Mouse (Mus musculus): ENCODE results near the gene Pld1. TPM values are rescaled to one million over a fixed set of nuclear protein-coding genes. Genes with fewer than 3 reads are reported as not detected.

The Pld1 gene
- 10 to 100 TPM in 1 of 4 experiments, 1 to 10 TPM in 3; 7.5 to 12.2 (median 8.6) TPM for total RNA-seq (2022)

DNA sequence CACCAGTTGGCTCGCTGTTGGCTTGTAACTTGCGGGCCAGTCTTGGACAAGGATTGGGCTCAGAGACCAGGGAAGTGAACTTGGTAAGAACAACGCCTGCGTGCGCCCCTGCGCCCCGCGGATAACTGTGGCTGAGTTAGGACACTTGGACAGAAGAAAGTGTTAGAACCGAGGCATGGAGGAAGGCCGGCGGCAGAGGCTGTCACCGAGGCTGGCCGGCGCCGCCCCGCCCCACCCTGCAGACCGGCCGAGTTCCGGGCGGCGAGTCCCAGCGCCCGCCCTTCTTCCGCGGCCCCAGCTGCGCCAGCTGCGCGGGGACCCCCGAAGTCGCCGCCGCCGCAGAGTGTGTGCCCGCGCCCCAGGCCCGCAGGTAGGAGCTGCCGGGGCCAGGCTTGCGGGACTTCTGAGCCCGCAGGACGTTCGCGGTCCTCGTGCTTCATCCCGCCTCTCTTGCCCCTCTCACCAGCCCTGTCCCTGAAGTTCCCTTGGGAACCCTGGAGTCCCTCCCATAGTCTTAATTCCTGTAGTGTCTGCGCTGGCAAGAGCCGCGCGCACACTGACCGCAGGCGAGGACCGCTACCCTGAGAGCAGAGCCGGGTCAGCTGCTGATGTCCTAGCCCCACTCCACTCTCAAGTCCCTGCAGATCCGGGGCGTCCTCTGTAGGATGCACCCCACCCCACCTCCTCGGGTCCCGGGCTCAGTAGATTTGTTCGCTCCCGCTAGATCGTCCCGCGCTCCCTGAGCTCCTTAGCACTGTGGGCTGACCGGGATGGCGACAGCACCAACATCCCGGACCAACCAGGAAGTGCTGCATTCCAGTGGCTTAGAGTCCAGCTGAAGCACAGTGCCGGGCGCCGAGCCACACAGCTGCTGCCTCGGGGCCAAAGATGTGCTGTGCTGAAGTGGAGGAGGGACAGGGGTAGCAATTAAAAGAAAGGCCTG is at the start of gene Pld1:
TSS of gene Pld1 (plus strand) at position 315 of the 943 bp plus-strand sequence.
- peak; percentile 36 to 55 for DNase-seq (ENCODE audit: low spot score in 2 of 2)

DNA sequence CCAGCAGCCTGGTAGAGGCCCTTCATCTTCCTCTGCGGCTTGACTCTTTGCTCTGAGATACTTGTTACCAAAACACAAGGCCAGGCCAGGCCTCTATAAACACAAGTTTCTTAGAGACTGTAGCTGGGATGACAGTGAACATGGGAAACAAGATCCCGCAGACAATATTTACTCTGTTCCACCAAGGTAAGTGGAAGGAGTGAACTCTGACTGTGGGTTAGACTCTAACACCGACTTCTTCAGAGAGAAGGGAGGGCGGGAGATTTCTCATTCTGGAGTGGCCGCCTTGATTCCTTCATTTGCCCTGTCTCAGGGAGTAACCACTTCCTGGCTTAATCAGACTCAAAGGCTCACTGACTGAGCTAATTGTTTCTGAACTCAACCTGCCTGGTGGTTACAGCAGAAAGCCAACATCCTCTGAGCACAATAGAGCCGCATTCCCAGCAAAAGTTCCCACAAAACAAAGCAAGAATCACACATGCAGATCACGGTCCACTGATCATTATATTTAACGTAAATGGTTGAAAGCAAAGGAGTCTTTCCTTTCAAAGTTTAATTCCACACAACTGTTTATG is 42.1 kb upstream of the Pld1 start, which contains the start of gene Tmem212:
TSS of gene Tmem212 (minus strand) at position 51 of the 575 bp plus-strand sequence.
- DNase-seq (ENCODE audit: low spot score in 2 of 2): no peak

DNA sequence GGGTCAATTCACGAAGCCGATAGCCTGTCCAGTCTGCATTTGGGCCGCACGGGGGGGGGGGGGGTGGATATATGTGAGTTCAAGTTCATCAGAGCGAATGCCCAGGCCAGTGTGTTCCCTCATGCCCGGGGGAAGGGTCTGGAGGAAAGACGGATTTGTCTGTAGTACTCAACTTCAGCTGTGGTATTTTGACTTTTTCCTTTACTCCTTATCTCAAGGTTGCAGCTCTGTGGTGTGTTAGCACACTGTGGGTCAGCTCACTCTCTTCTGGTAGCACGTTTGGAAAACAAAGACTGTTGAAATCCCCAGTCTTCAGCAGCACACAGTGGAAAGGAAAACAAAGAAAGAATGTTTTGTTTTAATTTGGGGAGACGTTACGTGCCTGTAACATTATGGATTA is 40.3 kb upstream of the Pld1 start:
- DNase-seq (ENCODE audit: low spot score in 2 of 2): no peak

DNA sequence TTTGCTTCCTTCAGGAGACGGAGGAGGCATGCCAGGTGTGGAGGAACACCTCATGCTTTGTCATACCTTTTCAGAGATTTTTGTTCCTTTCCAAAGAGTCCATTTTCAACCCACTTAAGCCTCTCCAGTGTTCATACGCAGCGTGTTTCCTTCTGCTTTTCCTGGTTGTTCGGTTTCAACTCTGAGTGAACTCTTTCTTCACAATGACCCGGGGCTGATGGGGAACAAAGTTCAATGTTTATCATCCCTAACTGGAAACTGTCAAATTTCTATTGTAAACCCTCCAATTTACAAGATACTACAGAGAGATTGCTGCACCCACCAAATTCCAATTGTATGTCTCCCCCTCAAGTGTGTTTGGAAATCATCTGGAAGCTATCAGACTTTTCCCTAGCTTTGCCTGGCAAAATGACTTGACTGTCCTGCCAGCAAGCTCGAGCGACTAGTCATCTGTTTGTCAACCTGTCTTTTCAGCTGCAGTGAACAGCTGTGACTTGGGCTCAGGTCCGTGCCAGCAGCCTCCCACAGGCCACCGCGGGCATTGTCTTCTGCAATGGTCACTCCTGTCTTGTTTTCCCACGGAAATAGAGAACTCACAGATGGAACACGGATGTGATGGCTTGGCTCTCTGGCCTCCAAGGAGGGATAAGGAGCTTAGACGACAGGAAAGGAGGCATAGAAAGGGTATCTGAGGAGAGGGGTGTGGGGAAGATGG is 39.3 kb upstream of the Pld1 start:
- no peak for DNase-seq (ENCODE audit: low spot score in 2 of 2)

DNA sequence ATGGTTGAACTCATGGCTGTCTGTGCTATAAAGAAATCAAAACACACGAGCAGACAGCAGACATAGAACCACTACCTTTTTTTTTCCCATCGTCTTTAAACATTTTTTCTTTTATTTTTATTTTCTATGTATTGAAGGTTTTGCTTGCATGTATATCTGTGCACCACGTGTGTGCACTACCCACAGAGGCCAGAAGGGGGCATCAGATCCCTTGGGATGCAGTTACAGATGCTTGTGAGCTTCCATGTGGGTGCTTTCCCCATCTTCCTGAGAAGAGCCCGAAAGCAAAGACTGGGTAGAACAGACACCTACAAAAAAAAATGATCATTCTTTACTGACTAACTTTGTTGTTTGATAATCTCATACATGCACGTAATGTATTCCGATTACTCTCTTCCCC is 36.6 kb upstream of the Pld1 start:
- no peak for DNase-seq (ENCODE audit: low spot score in 2 of 2)

DNA sequence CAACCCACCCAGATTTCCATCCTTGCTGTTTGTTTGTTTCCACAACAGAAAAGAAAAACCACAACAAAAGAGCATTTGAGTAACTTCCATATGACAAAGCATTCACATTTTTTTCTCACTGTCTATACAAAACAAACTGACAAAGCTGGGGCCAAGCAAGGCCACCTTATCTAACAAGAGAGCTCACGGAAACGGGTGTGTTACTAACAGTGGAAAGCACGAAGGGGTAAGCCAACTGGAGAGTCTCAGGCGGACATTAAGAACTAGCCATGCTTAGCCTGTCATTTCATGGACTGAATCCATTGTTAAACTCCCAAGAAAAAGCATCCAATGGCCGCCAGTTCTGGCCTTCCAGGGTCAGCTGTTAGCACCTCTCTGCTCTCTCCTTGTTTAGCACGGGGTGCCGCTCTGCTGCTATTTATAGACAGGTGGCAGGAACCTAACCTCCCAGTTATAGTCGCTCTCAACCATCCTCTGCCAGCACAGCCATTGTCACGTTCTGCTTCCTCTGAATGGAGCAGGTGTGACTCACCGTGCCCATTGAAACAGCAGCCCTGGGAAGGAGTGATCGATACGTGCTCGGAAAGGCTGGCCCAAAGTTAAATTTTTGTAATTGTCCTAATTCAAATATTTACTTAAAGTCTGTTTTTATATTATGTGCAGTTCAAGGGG is 33.7 kb upstream of the Pld1 start:
- no peak for DNase-seq (ENCODE audit: low spot score in 2 of 2)

DNA sequence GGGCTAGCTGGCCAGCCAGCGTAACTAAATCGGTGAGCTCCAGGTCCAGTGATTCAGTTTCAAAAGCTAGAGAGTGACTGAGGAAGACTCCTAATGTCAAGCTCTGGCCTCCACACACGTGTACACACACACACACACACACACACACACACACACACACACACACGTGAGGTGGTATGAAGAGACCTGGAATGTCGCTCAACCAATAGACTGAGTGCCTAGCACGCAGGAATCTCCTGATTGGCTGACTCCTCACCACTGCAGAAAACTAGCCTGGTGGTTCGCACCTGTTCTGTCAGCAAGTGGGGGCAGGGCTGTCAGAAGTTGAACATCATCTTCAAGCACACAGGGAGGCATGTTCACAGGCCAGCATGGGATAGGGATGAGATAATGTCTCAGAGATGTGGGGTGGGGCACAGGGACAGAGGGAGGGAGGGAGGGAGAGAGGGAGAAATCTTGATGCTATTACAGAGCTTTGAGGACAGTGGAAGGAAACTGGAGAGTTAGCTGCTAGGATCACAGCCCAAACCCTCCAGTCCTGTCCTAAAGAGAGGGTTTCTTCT is 31.8 kb upstream of the Pld1 start:
- DNase-seq (ENCODE audit: low spot score in 2 of 2): no peak

DNA sequence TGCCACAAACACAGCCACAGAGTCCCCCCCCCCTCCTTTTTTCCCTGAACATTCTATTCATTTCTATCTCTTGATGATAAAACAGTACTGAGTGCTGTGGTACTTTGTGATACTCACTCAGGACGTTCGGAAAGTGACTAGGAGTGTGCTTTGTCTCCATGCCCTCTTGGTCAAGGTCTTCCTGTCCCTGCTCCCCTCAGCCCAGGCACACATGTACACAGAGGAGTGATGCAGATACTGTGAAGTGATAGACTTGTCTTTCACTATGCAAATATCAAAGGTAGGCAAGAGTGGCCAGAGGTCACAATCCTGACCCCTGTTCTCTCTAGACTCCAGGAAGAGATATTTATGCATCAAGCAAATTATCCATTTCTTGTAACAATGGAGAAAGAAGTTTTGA is 31.2 kb upstream of the Pld1 start:
- no peak for DNase-seq (ENCODE audit: low spot score in 2 of 2)

DNA sequence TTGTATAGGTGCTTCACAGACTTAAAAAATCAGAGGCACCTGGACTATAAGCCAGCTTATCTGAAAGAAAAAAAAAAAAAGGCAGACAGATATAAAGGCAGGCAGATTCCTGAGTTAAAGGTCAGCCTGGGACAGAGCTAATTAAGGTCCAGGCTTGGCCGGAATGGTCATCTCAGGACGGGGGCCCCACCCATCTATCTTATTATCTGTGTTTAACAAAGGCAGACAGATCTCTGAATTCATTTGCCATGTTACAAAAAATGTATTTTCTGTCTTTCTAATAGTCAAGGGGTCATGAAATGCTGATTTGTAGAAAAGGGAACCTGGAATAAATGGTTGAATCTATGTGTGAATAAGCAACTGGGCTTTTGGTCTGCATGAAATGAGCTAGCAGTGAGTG is 30.2 kb upstream of the Pld1 start:
- no peak for DNase-seq (ENCODE audit: low spot score in 2 of 2)

DNA sequence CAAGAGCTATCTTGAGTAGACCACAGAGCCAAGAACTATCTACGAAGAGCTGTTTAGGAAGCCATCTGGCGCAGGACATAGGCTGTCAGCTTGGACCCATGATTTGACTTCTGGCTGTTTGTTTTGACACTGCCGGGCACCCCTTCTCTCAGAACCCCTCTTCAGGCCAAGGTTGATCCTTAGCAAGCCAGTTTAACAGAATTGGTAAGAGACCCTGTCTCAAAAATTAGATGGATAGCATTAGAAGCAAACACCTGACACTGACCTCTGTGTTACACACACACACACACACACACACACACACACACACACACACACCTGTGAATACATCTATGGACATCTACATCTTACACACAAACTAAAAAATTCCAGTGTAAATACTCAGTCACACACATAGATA is 29.5 kb upstream of the Pld1 start:
- DNase-seq (ENCODE audit: low spot score in 2 of 2): no peak

DNA sequence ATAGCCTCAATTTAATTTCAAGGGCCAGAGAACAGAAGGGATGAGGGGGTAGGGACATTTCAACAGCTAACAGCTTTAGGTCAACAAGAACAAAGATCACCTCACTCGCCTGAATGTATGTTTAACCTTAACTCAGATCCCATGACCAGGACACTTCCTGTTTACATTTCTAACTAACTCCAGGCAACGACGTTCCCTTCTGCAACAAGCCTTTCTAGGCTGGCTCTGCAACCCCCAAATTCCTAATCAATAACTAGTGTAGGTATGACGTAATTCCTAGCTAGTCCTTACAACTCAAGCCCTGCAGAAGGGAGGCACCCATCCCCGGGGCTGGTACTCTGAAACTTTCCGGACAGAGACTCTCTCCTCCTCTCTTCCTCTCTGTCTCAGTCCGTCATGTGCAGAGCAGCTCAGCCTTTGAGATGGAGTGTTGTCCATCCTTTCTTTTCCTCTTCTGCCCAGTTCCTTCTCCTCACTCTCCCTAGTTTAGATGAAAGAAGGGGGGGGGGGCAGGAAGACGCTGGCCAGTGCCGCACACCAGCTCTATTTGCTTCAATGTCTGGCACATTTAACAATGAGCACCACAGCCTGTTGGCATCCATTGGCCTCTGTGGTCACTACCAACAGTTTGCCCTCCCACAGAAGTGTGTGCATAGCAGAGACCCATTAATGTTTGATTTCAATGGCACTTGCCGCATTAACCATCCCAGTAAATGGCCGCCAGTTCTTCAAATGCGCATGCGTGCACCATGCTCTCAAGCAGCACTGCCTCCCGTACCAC is 19.6 kb upstream of the Pld1 start:
- DNase-seq (ENCODE audit: low spot score in 2 of 2): no peak

DNA sequence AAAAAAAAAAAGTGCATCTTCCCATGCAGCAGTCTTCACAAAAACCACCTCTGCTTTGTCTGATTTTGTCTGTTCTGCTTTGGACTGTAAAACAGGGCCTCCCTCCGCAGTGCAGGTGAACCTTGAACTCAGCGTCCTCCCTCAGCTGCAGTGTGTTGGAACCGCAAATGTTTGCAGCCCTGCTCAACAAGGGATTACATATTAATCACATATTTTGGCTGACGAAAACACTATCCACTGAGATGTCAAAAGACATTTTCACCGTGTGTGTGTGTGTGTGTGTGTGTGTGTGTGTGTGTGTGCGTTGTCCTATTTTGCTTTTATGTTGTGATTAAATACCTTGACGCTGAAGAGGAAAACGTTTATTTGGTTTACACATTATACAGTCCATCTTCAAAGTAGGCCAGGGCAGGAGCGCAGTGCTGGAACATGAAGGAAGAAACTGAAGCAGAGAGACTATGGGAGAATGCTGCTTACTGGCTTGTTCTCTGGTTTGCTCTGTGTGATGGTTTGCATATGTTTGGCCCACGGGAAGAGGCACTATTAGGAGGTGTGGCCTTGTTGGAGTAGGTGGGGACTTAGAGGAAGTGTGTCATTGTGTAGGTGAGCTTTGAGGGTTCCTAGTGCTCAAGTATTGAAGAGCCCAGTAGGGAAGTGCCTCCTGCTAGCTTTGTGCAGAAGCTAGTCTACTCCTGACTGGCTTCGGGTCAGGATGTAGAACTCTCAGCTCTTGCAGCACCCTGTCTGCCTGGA is 17.1 kb upstream of the Pld1 start:
- DNase-seq (ENCODE audit: low spot score in 2 of 2): no peak

DNA sequence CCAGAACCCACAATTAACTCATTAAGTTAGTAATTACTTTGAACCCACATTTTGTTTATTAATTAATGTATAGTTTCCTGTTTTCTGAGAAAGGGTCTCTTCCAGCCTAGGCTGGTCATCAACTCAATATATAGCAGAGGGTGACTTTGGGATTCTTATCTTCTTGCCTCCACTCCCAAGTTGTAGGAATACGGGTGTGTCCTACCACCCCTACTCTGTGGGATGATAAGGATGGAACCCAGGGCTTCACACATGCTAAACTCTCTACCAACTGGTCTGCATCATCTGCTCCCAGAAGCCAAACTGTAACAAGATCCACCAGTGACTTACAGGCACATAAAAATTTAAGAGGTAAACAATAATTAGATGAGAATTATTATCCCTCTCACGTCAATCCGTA is 14.5 kb upstream of the Pld1 start:
- no peak for DNase-seq (ENCODE audit: low spot score in 2 of 2)

DNA sequence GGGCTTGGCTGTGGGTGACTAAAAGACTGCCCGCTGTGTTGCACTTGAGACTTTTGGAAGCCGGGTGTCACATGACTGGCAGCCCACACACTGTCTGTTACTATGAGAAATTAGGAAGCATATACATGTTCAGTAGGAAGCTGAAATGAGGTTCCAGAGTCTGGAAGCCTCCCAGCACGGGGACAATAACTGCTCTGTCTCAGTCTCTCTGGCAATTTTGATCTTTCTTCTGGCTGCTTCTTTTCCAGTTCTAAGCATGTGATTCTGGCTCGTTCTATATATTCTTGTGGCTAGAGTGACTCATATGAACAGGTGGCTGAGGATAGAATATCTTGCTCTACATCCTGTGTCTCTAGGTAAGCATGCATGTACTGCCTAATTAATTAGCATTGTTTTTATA is 9.3 kb upstream of the Pld1 start:
- DNase-seq (ENCODE audit: low spot score in 2 of 2): peak in 1 of 2 experiments; percentile 34

DNA sequence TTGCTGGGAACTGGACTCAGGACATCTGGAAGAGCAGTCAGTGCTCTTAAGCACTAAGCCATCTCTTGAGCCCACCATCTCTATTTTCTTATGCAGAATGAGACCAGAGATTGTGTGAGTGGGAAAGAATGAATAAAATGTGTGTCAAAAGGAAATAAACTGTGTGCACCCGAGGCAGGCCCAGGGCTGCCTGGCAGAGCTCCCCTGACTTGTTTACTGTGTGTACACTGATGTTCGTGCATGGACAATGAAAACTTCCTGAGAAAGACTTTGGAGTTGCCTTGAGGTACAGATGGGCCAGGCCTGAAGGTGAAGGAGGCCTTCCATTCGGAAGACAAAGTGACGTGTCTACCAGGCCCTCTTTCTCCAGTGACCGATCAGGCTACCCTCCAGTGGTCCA is 6.1 kb upstream of the Pld1 start:
- no peak for DNase-seq (ENCODE audit: low spot score in 2 of 2)

DNA sequence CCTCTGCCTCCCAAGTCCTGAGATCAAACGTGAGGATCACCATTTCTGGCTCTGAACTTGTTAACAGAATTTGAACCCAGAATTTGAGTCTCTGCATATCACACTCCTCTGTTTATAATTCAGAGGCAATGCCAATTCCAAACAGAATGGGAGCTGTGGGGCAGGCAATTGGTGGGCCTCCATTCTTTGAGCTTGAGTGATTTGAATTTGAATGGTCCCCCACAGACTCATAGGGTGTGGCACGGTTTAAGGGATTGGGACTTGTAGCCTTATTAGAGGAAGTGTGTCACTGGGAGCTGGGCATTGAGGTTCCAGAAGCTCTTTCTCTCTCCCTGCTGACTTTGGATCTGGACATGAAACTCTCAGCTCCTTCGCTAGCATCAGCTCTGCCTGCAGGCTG is 2.9 kb upstream of the Pld1 start:
- DNase-seq (ENCODE audit: low spot score in 2 of 2): no peak

DNA sequence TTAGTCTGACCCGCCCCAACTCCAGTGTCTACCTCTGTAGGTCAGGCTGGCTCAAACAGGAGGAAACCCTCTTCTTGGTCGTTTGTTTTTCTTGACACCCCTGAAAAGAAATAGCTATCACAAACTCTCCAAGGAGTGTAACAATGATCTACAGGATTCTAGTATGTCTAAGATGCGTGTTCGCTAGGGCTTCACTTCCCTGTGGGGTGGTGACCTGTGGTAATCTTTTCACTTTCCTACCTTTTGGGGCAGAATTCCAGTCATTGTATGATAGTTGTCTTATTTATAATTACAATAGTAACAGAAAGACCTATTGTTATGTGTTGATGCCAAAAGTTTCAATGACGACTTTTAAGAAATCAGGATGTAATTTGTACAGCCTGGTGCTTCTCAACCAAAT is 1.8 kb upstream of the Pld1 start:
- no peak for DNase-seq (ENCODE audit: low spot score in 2 of 2)

DNA sequence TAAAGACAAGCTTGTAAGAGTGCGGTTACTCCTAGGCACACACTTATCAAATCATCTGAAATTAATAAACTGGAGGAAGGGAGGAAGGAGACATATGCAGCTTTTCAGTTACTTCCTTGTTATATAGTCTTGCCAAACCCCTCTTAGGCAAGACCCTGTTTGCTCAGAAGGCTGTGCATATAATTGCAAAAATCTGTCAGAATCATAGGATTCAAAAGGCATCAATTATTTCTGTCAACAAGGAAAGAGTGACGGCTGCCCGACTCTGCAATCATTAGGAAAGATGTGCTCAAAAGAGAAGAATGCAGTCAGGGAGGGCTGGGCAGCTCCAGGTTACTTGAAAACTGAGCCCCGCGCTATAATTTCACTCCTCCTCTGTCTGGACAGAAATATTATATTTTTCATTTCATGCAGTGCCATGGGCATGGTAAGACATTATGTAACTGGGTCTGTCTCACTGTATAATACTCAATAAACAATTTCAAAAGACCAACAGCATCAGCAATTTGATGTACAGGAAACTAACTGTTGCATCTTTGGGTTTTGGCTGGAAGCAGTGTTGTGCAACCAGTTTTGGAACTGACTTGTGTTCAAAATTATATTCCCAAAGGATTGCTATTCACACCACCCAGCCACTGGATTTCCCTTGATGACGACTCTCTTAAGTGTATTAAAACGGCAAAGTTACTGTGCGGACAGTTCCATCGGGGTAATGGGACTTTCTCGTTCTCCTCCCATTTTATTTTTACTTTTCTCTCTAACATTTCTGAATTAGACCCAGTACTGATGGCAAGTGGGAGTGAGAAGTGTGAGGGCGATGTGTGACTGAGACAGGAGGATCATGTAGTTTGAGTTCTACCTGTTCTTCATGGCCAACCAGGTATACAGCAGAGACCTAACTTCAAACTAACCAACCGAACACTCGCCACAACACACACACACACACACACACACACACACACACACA is 1.1 kb upstream of the Pld1 start:
- DNase-seq (ENCODE audit: low spot score in 2 of 2): no peak

DNA sequence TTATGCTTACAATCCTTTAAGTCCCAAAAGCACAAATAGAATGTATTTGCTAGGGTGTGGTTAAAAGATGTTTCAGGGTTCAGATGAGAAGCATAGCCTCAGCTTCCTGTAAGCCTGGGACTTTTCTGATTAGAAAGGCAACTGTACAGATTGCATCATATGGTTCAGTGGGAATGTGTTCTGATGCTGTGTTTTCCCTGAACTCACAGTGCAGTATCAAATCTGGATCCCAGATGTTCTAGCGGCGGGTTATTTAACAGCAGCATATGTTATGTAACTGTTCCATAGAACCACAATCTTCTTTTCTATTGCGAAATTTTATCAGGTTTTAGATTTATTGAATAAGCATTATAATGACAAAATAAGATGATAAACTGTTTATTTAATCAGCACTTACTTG is 3.1 kb downstream of the Pld1 start:
- no peak for DNase-seq (ENCODE audit: low spot score in 2 of 2)

Data from left cerebral cortex, adult 8-10 months (tissue).